Comparison of ENCODE assay signal across 24 mouse cellular contexts in the genomic region with DNA sequence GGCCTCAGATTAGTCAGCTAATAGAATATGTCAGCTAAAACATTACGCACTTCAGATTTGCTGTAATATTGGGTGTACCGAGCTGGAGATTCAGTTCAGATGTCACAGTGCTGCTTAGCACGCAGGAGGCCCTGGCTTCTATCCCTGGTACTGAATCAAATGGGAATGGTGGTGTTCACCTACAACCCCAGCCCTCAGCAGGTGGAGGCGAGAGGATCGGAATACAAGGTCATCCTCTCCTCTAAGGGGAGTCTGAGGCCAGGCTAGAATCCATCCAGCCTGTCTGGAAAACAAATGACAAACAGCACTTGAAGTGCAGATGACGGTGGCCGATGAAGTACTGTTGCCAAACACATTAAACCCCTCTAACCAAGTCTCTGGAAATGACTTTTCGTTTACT.
"Had no signal": no experiment of that assay in that cellular context is flagged by ENCODE, and none has a peak within 500 bp of the region (broad histone marks: within the 10 kb centered on the region; RNA-seq: fewer than 3 reads in every experiment).

No protein-coding gene starts in this region.

- H3K36me3 ChIP-seq: limb, embryonic 10.5 days; limb, embryonic 13.5 days; liver, embryonic 12.5 days; liver, embryonic 15.5 days; lung, embryonic 15.5 days; midbrain, embryonic 15.5 days; neural tube, embryonic 13.5 days; stomach, embryonic 15.5 days had no signal

- DNase-seq: kidney, adult 2 months; kidney, postnatal 25 days; layer of hippocampus, postnatal 36 days; liver; lung, adult 18-20 months; lung, postnatal 10 days; lung, postnatal 36 days; retina, postnatal 1 day; right cerebral cortex, postnatal 25 days; spleen, adult 18-20 months; thymus, postnatal 25 days had no signal

- H3K27ac ChIP-seq: kidney, postnatal 0 days; layer of hippocampus, adult 2 months; left cerebral cortex, adult 2 months; limb, embryonic 10.5 days; limb, embryonic 13.5 days; liver, embryonic 12.5 days; liver, embryonic 15.5 days; midbrain, embryonic 15.5 days; neural tube, embryonic 13.5 days; stomach, embryonic 15.5 days had no signal

- H3K9ac ChIP-seq: limb, embryonic 13.5 days; liver, embryonic 12.5 days; liver, embryonic 15.5 days; lung, embryonic 15.5 days; midbrain, embryonic 15.5 days; neural tube, embryonic 13.5 days; stomach, embryonic 15.5 days had no signal

- H3K9me3 ChIP-seq: limb, embryonic 10.5 days; limb, embryonic 13.5 days; liver, embryonic 12.5 days; liver, embryonic 15.5 days; lung, embryonic 15.5 days; midbrain, embryonic 15.5 days; neural tube, embryonic 13.5 days; stomach, embryonic 15.5 days had no signal

- H3K27me3 ChIP-seq: limb, embryonic 13.5 days; liver, embryonic 12.5 days; liver, embryonic 15.5 days; lung, embryonic 15.5 days; midbrain, embryonic 15.5 days; neural tube, embryonic 13.5 days; stomach, embryonic 15.5 days had no signal

- H3K4me3 ChIP-seq: layer of hippocampus, adult 2 months; left cerebral cortex, adult 2 months; limb, embryonic 10.5 days; limb, embryonic 13.5 days; liver, embryonic 12.5 days; liver, embryonic 15.5 days; lung, embryonic 15.5 days; midbrain, embryonic 15.5 days; myocyte; neural tube, embryonic 13.5 days; stomach, embryonic 15.5 days had no signal

- H3K4me1 ChIP-seq: lung, embryonic 15.5 days; midbrain, embryonic 15.5 days; neural tube, embryonic 13.5 days; stomach, embryonic 15.5 days had no signal

- H3K4me2 ChIP-seq: limb, embryonic 13.5 days; liver, embryonic 12.5 days; liver, embryonic 15.5 days; lung, embryonic 15.5 days; midbrain, embryonic 11.5 days; midbrain, embryonic 15.5 days; neural tube, embryonic 13.5 days; stomach, embryonic 15.5 days had no signal

- ATAC-seq: liver, embryonic 12.5 days; midbrain, embryonic 15.5 days had no signal
